Mouse (Mus musculus): ENCODE results near the gene Gm3336. TPM values are rescaled to one million over a fixed set of nuclear protein-coding genes. Genes with fewer than 3 reads are reported as not detected.
A peak's percentile ranks its signal among the peaks of the same experiment; 100 is the strongest.

Gene Gm3336
- polyA plus RNA-seq, 1 experiment = not detected

GRCm38 (mm10) chr8:70674716-70675115 lies 43.6 kb upstream of the Gm3336 start:
- H3K4me3 ChIP-seq (ENCODE audit: insufficient read depth, poor library complexity, severe bottlenecking) = no peak overlapping the region
- TF ChIP-seq USF1 (IDR thresholded peaks at IDR 0.05; ENCODE audit: low read depth) (no peak), MYOD1 (IDR thresholded peaks at IDR 0.05; ENCODE audit: control insufficient read depth, insufficient read length, low read depth) (no peak), MYOG (IDR thresholded peaks at IDR 0.05; ENCODE audit: control insufficient read depth, extremely low read depth, insufficient read length) (no peak), CTCF (IDR thresholded peaks at IDR 0.05; ENCODE audit: control insufficient read depth, insufficient read depth, insufficient read length) (no peak), FOSL1 (IDR thresholded peaks at IDR 0.05; ENCODE audit: insufficient read depth, low read length, poor library complexity, severe bottlenecking) (no peak), CEBPB (IDR thresholded peaks at IDR 0.05; ENCODE audit: low read depth) (no peak), MAX (IDR thresholded peaks at IDR 0.05) (no peak)
- H3ac ChIP-seq (ENCODE audit: control insufficient read depth, insufficient read length, low read depth) = peak overlapping the region; percentile 10
- H3K36me3 ChIP-seq (ENCODE audit: control insufficient read depth, insufficient read depth) = peaks cover 28% of the 10 kb centered on the region
- H3K27me3 ChIP-seq (ENCODE audit: control insufficient read depth, insufficient read depth, insufficient read length) = no peaks in the 10 kb centered on the region
- H3K79me2 ChIP-seq (ENCODE audit: control insufficient read depth, insufficient read depth) = peaks cover 31% of the 10 kb centered on the region
- H3K79me3 ChIP-seq (ENCODE audit: low read depth) = peaks cover 19% of the 10 kb centered on the region

DNA sequence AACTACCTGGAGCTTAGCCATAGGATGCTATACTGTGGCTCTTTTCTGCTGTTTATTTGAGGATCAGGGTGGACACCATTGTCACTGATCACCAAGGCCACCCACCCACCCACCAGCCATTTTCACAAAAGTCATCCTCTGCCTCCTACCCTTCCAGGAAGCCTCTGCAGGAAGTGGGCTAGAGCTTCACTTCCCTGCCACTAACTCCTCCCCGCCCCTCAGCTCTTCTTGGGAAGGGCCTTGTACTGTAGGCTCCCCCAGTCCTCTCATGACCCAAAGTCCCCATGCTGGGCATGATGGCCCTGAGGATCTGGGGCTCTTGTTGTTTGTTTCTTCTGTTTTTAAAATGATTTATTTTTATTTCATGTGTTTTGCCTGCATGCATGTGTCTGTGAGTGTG lies 43.0 kb upstream of the Gm3336 start:
- TF ChIP-seq MYOG (IDR thresholded peaks at IDR 0.05; ENCODE audit: control insufficient read depth, extremely low read depth, insufficient read length) (no peak), MAX (IDR thresholded peaks at IDR 0.05) (no peak), CTCF (IDR thresholded peaks at IDR 0.05; ENCODE audit: control insufficient read depth, insufficient read depth, insufficient read length) (no peak), CEBPB (IDR thresholded peaks at IDR 0.05; ENCODE audit: low read depth) (no peak)

DNA sequence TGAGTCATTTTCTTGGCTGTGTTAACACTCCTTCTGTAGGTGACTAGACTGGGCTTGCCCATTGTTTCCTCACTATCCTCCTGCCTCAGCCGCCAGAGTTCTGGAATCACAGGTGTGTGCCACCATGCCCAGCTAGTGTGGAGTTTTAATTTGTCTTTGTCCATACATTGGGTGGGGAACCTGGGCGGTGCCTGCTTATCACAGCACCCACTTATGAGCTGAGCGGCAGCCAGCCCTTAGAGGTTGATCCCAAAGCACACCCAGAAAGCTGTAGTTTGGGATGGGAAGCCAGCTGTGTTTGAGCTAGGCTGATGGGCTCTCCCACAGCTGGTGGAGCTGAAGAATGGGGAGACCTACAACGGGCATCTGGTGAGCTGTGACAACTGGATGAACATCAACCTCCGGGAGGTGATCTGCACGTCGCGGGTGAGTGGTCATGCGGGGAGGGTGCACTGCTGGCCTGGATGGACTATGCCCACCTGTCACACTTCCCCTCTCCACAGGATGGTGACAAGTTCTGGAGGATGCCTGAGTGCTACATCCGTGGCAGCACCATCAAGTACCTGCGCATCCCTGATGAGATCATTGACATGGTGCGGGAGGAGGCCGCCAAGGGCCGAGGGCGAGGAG lies 40.8 kb upstream of the Gm3336 start:
- Histone ChIP-seq H3K79me2 (ENCODE audit: control insufficient read depth, insufficient read depth) (peaks cover 31% of the 10 kb centered on the region), H3K27me3 (ENCODE audit: control insufficient read depth, insufficient read depth, insufficient read length) (no peaks in the 10 kb centered on the region), H3ac (ENCODE audit: control insufficient read depth, insufficient read length, low read depth) (no peak overlapping the region), H3K4me3 (ENCODE audit: insufficient read depth, poor library complexity, severe bottlenecking) (no peak overlapping the region), H3K36me3 (ENCODE audit: control insufficient read depth, insufficient read depth) (peaks cover 29% of the 10 kb centered on the region), H3K79me3 (ENCODE audit: low read depth) (peaks cover 19% of the 10 kb centered on the region)
- TF ChIP-seq USF1 (IDR thresholded peaks at IDR 0.05; ENCODE audit: low read depth) (no peak), MYOG (IDR thresholded peaks at IDR 0.05; ENCODE audit: control insufficient read depth, extremely low read depth, insufficient read length) (no peak), CEBPB (IDR thresholded peaks at IDR 0.05; ENCODE audit: low read depth) (no peak), FOSL1 (IDR thresholded peaks at IDR 0.05; ENCODE audit: insufficient read depth, low read length, poor library complexity, severe bottlenecking) (no peak), CTCF (IDR thresholded peaks at IDR 0.05; ENCODE audit: control insufficient read depth, insufficient read depth, insufficient read length) (no peak), MAX (IDR thresholded peaks at IDR 0.05) (no peak), MYOD1 (IDR thresholded peaks at IDR 0.05; ENCODE audit: control insufficient read depth, insufficient read length, low read depth) (no peak)

More for the DNA sequence above, 43.0 kb upstream of the Gm3336 start:
- peaks cover 19% of the 10 kb centered on the region for H3K79me3 ChIP-seq (ENCODE audit: low read depth)
- peaks cover 31% of the 10 kb centered on the region for H3K79me2 ChIP-seq (ENCODE audit: control insufficient read depth, insufficient read depth)
- H3K4me3 ChIP-seq (ENCODE audit: insufficient read depth, poor library complexity, severe bottlenecking) = no peak overlapping the region
- peaks cover 29% of the 10 kb centered on the region for H3K36me3 ChIP-seq (ENCODE audit: control insufficient read depth, insufficient read depth)
- H3ac ChIP-seq (ENCODE audit: control insufficient read depth, insufficient read length, low read depth) = no peak overlapping the region
- H3K27me3 ChIP-seq (ENCODE audit: control insufficient read depth, insufficient read depth, insufficient read length) = no peaks in the 10 kb centered on the region

DNA sequence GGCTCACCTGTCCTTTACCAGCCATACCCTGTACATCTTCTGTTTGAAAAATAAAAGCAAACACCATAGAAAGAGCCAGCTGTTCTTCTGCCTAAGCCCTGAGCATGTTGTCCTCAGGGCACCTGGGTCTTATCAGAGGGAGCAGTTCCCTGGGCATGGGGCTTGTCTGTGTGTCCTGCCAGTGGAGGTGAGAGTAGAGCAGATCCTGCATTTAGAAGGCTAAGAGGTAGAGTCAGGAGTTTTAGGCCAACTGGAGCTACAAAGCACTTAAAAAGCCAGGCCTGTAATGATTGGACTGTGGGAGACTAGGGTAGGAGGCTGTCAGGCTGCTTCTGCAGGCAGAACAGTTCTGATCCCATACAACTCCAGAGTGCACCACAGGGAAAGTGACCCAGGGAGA lies 39.7 kb upstream of the Gm3336 start:
- peaks cover 30% of the 10 kb centered on the region for H3K79me2 ChIP-seq (ENCODE audit: control insufficient read depth, insufficient read depth)
- no peak overlapping the region for H3K4me3 ChIP-seq (ENCODE audit: insufficient read depth, poor library complexity, severe bottlenecking)
- no peaks in the 10 kb centered on the region for H3K27me3 ChIP-seq (ENCODE audit: control insufficient read depth, insufficient read depth, insufficient read length)
- TF ChIP-seq USF1 (IDR thresholded peaks at IDR 0.05; ENCODE audit: low read depth) (no peak), MYOD1 (IDR thresholded peaks at IDR 0.05; ENCODE audit: control insufficient read depth, insufficient read length, low read depth) (no peak), CTCF (IDR thresholded peaks at IDR 0.05; ENCODE audit: control insufficient read depth, insufficient read depth, insufficient read length) (no peak), CEBPB (IDR thresholded peaks at IDR 0.05; ENCODE audit: low read depth) (no peak), MAX (IDR thresholded peaks at IDR 0.05) (no peak), FOSL1 (IDR thresholded peaks at IDR 0.05; ENCODE audit: insufficient read depth, low read length, poor library complexity, severe bottlenecking) (no peak), MYOG (IDR thresholded peaks at IDR 0.05; ENCODE audit: control insufficient read depth, extremely low read depth, insufficient read length) (no peak)
- H3K79me3 ChIP-seq (ENCODE audit: low read depth) = peaks cover 19% of the 10 kb centered on the region
- H3ac ChIP-seq (ENCODE audit: control insufficient read depth, insufficient read length, low read depth) = no peak overlapping the region
- peaks cover 29% of the 10 kb centered on the region for H3K36me3 ChIP-seq (ENCODE audit: control insufficient read depth, insufficient read depth)

DNA sequence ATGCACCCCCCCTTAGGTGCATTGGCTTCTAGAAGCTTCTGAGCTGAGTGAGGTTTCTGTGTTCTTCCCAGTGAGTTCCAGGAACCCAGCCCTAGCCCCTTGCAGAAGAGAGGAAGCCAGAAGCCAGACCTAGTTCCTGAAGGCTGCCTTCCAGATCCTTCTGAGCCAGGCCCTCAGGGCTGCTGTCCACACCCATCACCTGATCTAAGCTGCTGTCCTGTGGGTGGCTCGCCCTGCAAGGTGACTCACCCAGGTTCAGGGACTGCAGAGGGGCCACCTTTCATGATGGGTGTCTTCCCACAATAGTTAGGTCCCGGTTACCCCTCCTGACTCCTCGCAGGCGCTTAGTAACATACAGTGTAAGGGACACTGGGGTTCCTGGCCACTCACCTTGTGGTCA lies 38.9 kb upstream of the Gm3336 start:
- H3K79me3 ChIP-seq (ENCODE audit: low read depth) = peaks cover 13% of the 10 kb centered on the region
- no peak for TF ChIP-seq CEBPB (IDR thresholded peaks at IDR 0.05; ENCODE audit: low read depth)
- TF ChIP-seq MAX (IDR thresholded peaks at IDR 0.05) = no peak
- no peak for TF ChIP-seq USF1 (IDR thresholded peaks at IDR 0.05; ENCODE audit: low read depth)
- no peak for TF ChIP-seq CTCF (IDR thresholded peaks at IDR 0.05; ENCODE audit: control insufficient read depth, insufficient read depth, insufficient read length)
- no peak for TF ChIP-seq MYOG (IDR thresholded peaks at IDR 0.05; ENCODE audit: control insufficient read depth, extremely low read depth, insufficient read length)
- no peak for TF ChIP-seq FOSL1 (IDR thresholded peaks at IDR 0.05; ENCODE audit: insufficient read depth, low read length, poor library complexity, severe bottlenecking)
- no peak for TF ChIP-seq MYOD1 (IDR thresholded peaks at IDR 0.05; ENCODE audit: control insufficient read depth, insufficient read length, low read depth)
- H3K27me3 ChIP-seq (ENCODE audit: control insufficient read depth, insufficient read depth, insufficient read length) = no peaks in the 10 kb centered on the region
- peaks cover 26% of the 10 kb centered on the region for H3K36me3 ChIP-seq (ENCODE audit: control insufficient read depth, insufficient read depth)
- no peak overlapping the region for H3K4me3 ChIP-seq (ENCODE audit: insufficient read depth, poor library complexity, severe bottlenecking)
- no peak overlapping the region for H3ac ChIP-seq (ENCODE audit: control insufficient read depth, insufficient read length, low read depth)
- H3K79me2 ChIP-seq (ENCODE audit: control insufficient read depth, insufficient read depth) = peaks cover 23% of the 10 kb centered on the region

DNA sequence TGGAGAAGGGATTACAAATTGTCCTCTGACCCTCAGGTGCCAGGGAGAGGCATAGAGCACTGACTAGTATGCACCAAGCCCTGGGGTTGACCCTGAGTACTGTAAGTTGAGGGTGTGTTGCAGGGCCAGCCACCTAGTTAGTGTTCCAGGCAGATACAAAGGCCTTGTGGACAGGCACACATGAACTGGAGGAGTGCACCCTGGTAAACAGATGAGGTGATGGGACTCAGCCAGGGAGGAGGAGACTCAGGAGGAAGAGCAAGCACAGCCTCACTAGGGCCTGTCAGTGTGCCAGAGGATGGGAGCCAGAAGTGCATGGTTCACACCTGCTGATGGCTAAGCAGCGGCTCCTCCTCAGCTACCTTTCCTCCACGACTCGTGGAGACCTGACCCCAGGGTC lies 38.3 kb upstream of the Gm3336 start:
- peaks cover 26% of the 10 kb centered on the region for H3K36me3 ChIP-seq (ENCODE audit: control insufficient read depth, insufficient read depth)
- no peaks in the 10 kb centered on the region for H3K27me3 ChIP-seq (ENCODE audit: control insufficient read depth, insufficient read depth, insufficient read length)
- TF ChIP-seq MYOD1 (IDR thresholded peaks at IDR 0.05; ENCODE audit: control insufficient read depth, insufficient read length, low read depth) (no peak), MYOG (IDR thresholded peaks at IDR 0.05; ENCODE audit: control insufficient read depth, extremely low read depth, insufficient read length) (no peak), USF1 (IDR thresholded peaks at IDR 0.05; ENCODE audit: low read depth) (no peak)

More for the DNA sequence above, 38.3 kb upstream of the Gm3336 start:
- Histone ChIP-seq H3ac (ENCODE audit: control insufficient read depth, insufficient read length, low read depth) (no peak overlapping the region), H3K79me2 (ENCODE audit: control insufficient read depth, insufficient read depth) (peaks cover 17% of the 10 kb centered on the region), H3K4me3 (ENCODE audit: insufficient read depth, poor library complexity, severe bottlenecking) (no peak overlapping the region), H3K79me3 (ENCODE audit: low read depth) (peaks cover 7% of the 10 kb centered on the region)

Data from C2C12 (cell line).